Mouse (Mus musculus): ENCODE results near the gene 1700113H08Rik.

DNA sequence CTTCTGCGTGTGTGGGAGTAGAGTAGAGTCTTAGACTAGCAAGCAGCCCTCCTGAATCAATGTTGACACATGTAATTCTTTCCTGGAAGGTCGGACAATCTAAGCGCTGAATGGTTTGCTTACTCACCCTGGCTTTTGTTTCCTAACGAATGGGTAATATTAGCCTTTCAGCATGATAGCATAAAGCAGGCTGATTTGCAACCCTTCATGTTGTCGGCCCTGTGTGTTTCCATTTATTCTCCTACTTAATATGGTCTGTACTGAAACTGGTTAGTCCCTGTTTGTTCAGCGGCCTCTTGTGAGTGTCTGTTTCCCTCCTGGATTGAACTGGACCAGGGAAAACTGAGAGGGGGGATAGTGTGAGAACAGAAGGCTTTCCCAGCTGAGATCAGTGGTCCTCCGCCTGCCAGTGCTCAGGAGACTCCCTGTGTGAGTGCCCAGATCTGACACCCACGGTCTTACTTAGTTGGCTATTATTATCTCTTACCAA lies 214.3 kb downstream of the 1700113H08Rik start:
- TF ChIP-seq GATA1 (IDR thresholded peaks at IDR 0.05; ENCODE audit: low read length) = no peak
- no peak for TF ChIP-seq TAL1 (IDR thresholded peaks at IDR 0.05; ENCODE audit: low read length)
